Mouse (Mus musculus): ENCODE data around the gene S100a10.

GRCm38 (mm10) chr3:93593512-93593911 is 38.6 kb downstream of the S100a10 start:
- TF ChIP-seq POLR2A (IDR thresholded peaks at IDR 0.05; ENCODE audit: low read depth, low read length) (no peak), CTCF (IDR thresholded peaks at IDR 0.05; ENCODE audit: borderline replicate concordance, insufficient read depth, low read length) (peak; percentile 46; the same call in 1 of the 2 replicates)
